In genomic region chr4:155218104-155218732, GRCm38 (mm10) we compare ENCODE assay signal across 8 mouse cellular contexts. TPM values are rescaled to one million over a fixed set of nuclear protein-coding genes. Genes with fewer than 3 reads are reported as not detected.
DNase-seq lines count a peak whose midpoint lies in the region; ATAC-seq lines count a peak whose summit lies in the region.

No protein-coding gene starts in this region.

- DNase-seq in lung, adult 18-20 months = no peak
- no peak for DNase-seq in limb, embryonic 10.5 days (ENCODE audit: low spot score)
- no peak for DNase-seq in left cerebral cortex, postnatal 14 days (ENCODE audit: low spot score in 2 of 2)
- no peak for DNase-seq in left cerebral cortex, adult 9 months (ENCODE audit: low spot score in 2 of 2)

- H3K9ac ChIP-seq in lung, embryonic 15.5 days = no peak overlapping the region; the same call in 1 of the 2 replicates
- peak overlapping the region; percentile 96; the same call in 1 of the 2 replicates for H3K9ac ChIP-seq in forebrain, embryonic 13.5 days
- no peak overlapping the region for H3K9ac ChIP-seq in neural tube, embryonic 15.5 days (replicated peaks)

- peak overlapping the region; percentile 91 for H3K4me3 ChIP-seq in lung, embryonic 15.5 days
- 0 out of 2 replicates have a peak overlapping the region, but pooled peaks have one; percentile 10 for H3K4me3 ChIP-seq in forebrain, embryonic 13.5 days
- H3K4me3 ChIP-seq in limb, embryonic 10.5 days = peak overlapping the region; percentile 96; the same call in 1 of the 2 replicates
- peak overlapping the region; percentile 85; the same call in 1 of the 2 replicates for H3K4me3 ChIP-seq in neural tube, embryonic 15.5 days (replicated peaks)

- H3K4me1 ChIP-seq in lung, embryonic 15.5 days = peaks cover 72% of the 10 kb centered on the region
- peaks cover 85% of the 10 kb centered on the region for H3K4me1 ChIP-seq in forebrain, embryonic 13.5 days
- peaks cover 93% of the 10 kb centered on the region for H3K4me1 ChIP-seq in limb, embryonic 10.5 days
- H3K4me1 ChIP-seq in neural tube, embryonic 15.5 days = peaks cover 82% of the 10 kb centered on the region

- no peak for ATAC-seq in lung, embryonic 15.5 days (ENCODE audit: borderline replicate concordance, extremely low read depth, low FRiP score, low TSS enrichment)
- no peak for ATAC-seq in forebrain, embryonic 13.5 days
- ATAC-seq in neural tube, embryonic 15.5 days (ENCODE audit: low FRiP score) = no peak
- ATAC-seq in granulocyte monocyte progenitor cell, adult 5-6 weeks (replicated peaks; ENCODE audit: poor library complexity, severe bottlenecking) = no peak

- intact Hi-C loops in left cerebral cortex, postnatal 14 days (cut with DNase I) = no loop called here

- H3K27ac ChIP-seq in lung, embryonic 15.5 days = no peak overlapping the region
- no peak overlapping the region for H3K27ac ChIP-seq in forebrain, embryonic 13.5 days
- H3K27ac ChIP-seq in limb, embryonic 10.5 days = 0 out of 2 replicates have a peak overlapping the region, but pooled peaks have one; percentile 6
- H3K27ac ChIP-seq in neural tube, embryonic 15.5 days (replicated peaks) = no peak overlapping the region

- 75% methylated on average over 9 of the region's 9 CpGs for WGBS in lung, embryonic 15.5 days
- 89% methylated on average over 9 of the region's 9 CpGs for WGBS in forebrain, embryonic 13.5 days
- 84% methylated on average over 9 of the region's 9 CpGs for WGBS in limb, embryonic 10.5 days
- 76% methylated on average over 9 of the region's 9 CpGs for WGBS in neural tube, embryonic 15.5 days

- H3K4me2 ChIP-seq in lung, embryonic 15.5 days = peak overlapping the region; percentile 90
- peak overlapping the region; percentile 100 for H3K4me2 ChIP-seq in forebrain, embryonic 13.5 days
- peak overlapping the region; percentile 97 for H3K4me2 ChIP-seq in neural tube, embryonic 15.5 days

- no peaks in the 10 kb centered on the region for H3K27me3 ChIP-seq in lung, embryonic 15.5 days
- H3K27me3 ChIP-seq in forebrain, embryonic 13.5 days = no peaks in the 10 kb centered on the region
- no peaks in the 10 kb centered on the region for H3K27me3 ChIP-seq in limb, embryonic 10.5 days (ENCODE audit: low read depth, poor library complexity, severe bottlenecking)
- H3K27me3 ChIP-seq in neural tube, embryonic 15.5 days (replicated peaks) = no peaks in the 10 kb centered on the region

- no peaks in the 10 kb centered on the region for H3K9me3 ChIP-seq in lung, embryonic 15.5 days
- H3K9me3 ChIP-seq in forebrain, embryonic 13.5 days (replicated peaks) = no peaks in the 10 kb centered on the region
- H3K9me3 ChIP-seq in limb, embryonic 10.5 days (replicated peaks) = no peaks in the 10 kb centered on the region
- H3K9me3 ChIP-seq in neural tube, embryonic 15.5 days (replicated peaks) = no peaks in the 10 kb centered on the region

- H3K36me3 ChIP-seq in lung, embryonic 15.5 days = no peaks in the 10 kb centered on the region
- H3K36me3 ChIP-seq in forebrain, embryonic 13.5 days (ENCODE audit: poor library complexity, severe bottlenecking) = no peaks in the 10 kb centered on the region
- H3K36me3 ChIP-seq in limb, embryonic 10.5 days = peaks cover 13% of the 10 kb centered on the region
- no peaks in the 10 kb centered on the region for H3K36me3 ChIP-seq in neural tube, embryonic 15.5 days

RNA-seq across cellular contexts. Expression of gene Ski, which starts 4.2 kb away (rescaled TPM):
- polyA plus RNA-seq in lung, embryonic 15.5 days (2015; fragmentation: Nextera tagmentation; extraction: Ambion mirVana) = 16.1 and 16.9 TPM in 2 replicates
- 11.3 and 12.0 TPM in 2 replicates for polyA plus RNA-seq in forebrain, embryonic 13.5 days (2015; fragmentation: Nextera tagmentation; extraction: Ambion mirVana)
- 9.6 and 10.6 TPM in 2 replicates for polyA plus RNA-seq in limb, embryonic 10.5 days (2016; fragmentation: Nextera tagmentation; extraction: Ambion mirVana)
- 10.0 and 10.6 TPM in 2 replicates for polyA plus RNA-seq in neural tube, embryonic 15.5 days (2015; fragmentation: Nextera tagmentation; extraction: Ambion mirVana)
- 100 to 1,000 TPM; 110 to 111 TPM for total RNA-seq in left cerebral cortex, postnatal 14 days (2021)
- 18.1 and 19.4 TPM in 2 replicates for total RNA-seq in granulocyte monocyte progenitor cell, adult 5-6 weeks (2014; fragmentation: Nextera tagmentation)
- total RNA-seq in granulocyte monocyte progenitor cell, adult 5-6 weeks (2017) = 4.7 and 8.6 TPM in 2 replicates

RNA-seq across cellular contexts. Expression of gene Faap20, which starts 31.4 kb away (rescaled TPM):
- polyA plus RNA-seq in lung, embryonic 15.5 days (2015; fragmentation: Nextera tagmentation; extraction: Ambion mirVana) = 83.4 and 83.5 TPM in 2 replicates
- 90.3 and 93.2 TPM in 2 replicates for polyA plus RNA-seq in forebrain, embryonic 13.5 days (2015; fragmentation: Nextera tagmentation; extraction: Ambion mirVana)
- polyA plus RNA-seq in limb, embryonic 10.5 days (2016; fragmentation: Nextera tagmentation; extraction: Ambion mirVana) = 104 and 107 TPM in 2 replicates
- 69.7 and 73.1 TPM in 2 replicates for polyA plus RNA-seq in neural tube, embryonic 15.5 days (2015; fragmentation: Nextera tagmentation; extraction: Ambion mirVana)
- total RNA-seq in left cerebral cortex, postnatal 14 days (2021) = 10 to 100 TPM; 22.6 to 27.0 TPM
- total RNA-seq in granulocyte monocyte progenitor cell, adult 5-6 weeks (2014; fragmentation: Nextera tagmentation) = 25.0 and 35.2 TPM in 2 replicates
- total RNA-seq in granulocyte monocyte progenitor cell, adult 5-6 weeks (2017) = 14.0 and 17.5 TPM in 2 replicates

Comparison
In these comparisons a context has a peak if more than half of its experiments do, and no peak if none do; other contexts are left out.
1. H3K4me3 ChIP-seq: peak in every context shown above with its lines; median percentile 96 in limb, embryonic 10.5 days; 91 in lung, embryonic 15.5 days; 85 in neural tube, embryonic 15.5 days; 10 in forebrain, embryonic 13.5 days.